In genomic region chr1:185068136-185068535, GRCm38 (mm10) we compare ENCODE assay signal across 28 mouse cellular contexts.
"Had no signal": no experiment of that assay in that cellular context is flagged by ENCODE, and none has a peak within 500 bp of the region (broad histone marks: within the 10 kb centered on the region; RNA-seq: fewer than 3 reads in every experiment).

No protein-coding gene starts in this region.

- H3K9me3 ChIP-seq: embryonic facial prominence, embryonic 10.5 days; embryonic facial prominence, embryonic 12.5 days; embryonic facial prominence, embryonic 13.5 days; embryonic facial prominence, embryonic 15.5 days; forebrain, embryonic 10.5 days; forebrain, embryonic 12.5 days; forebrain, embryonic 13.5 days; forebrain, embryonic 15.5 days had no signal

- H3K27ac ChIP-seq: embryonic facial prominence, embryonic 10.5 days; embryonic facial prominence, embryonic 12.5 days; embryonic facial prominence, embryonic 13.5 days; embryonic facial prominence, embryonic 15.5 days; forebrain, embryonic 10.5 days; forebrain, embryonic 12.5 days; forebrain, embryonic 13.5 days; forebrain, embryonic 15.5 days; gastrocnemius, adult 2 months; heart, adult 2 months had no signal

- ATAC-seq: forebrain, embryonic 13.5 days; forebrain, embryonic 14.5 days; forebrain, embryonic 15.5 days; forebrain, embryonic 16.5 days; forebrain, postnatal 0 days had no signal

- H3K4me2 ChIP-seq: embryonic facial prominence, embryonic 12.5 days; embryonic facial prominence, embryonic 13.5 days; embryonic facial prominence, embryonic 15.5 days; forebrain, embryonic 12.5 days; forebrain, embryonic 13.5 days; forebrain, embryonic 15.5 days had no signal

- H3K36me3 ChIP-seq: embryonic facial prominence, embryonic 10.5 days; embryonic facial prominence, embryonic 12.5 days; embryonic facial prominence, embryonic 13.5 days; embryonic facial prominence, embryonic 15.5 days; forebrain, embryonic 10.5 days; forebrain, embryonic 12.5 days; forebrain, embryonic 15.5 days had no signal

- H3K27me3 ChIP-seq: embryonic facial prominence, embryonic 12.5 days; embryonic facial prominence, embryonic 13.5 days; embryonic facial prominence, embryonic 15.5 days; forebrain, embryonic 12.5 days; forebrain, embryonic 13.5 days; forebrain, embryonic 15.5 days had no signal

- DNase-seq: cerebellum, adult 2 months; cerebellum, adult 8-10 months; cerebellum, adult 9-10 months; cerebellum, adult 9-11 months; cerebellum, postnatal 10 days; cerebellum, postnatal 14 days; cerebellum, postnatal 25 days; cerebellum, postnatal 36 days; embryo, embryonic 11 days; forebrain, postnatal 0 days; gastrocnemius, adult 2 months; gastrocnemius, postnatal 10 days; gastrocnemius, postnatal 14 days; gastrocnemius, postnatal 25 days; gastrocnemius, postnatal 36 days; heart, adult 18-20 months; heart, adult 2 months had no signal

- H3K4me1 ChIP-seq: embryonic facial prominence, embryonic 10.5 days; embryonic facial prominence, embryonic 12.5 days; embryonic facial prominence, embryonic 13.5 days; embryonic facial prominence, embryonic 15.5 days; forebrain, embryonic 10.5 days; forebrain, embryonic 12.5 days; forebrain, embryonic 13.5 days; forebrain, embryonic 15.5 days had no signal

- H3K9ac ChIP-seq: embryonic facial prominence, embryonic 12.5 days; embryonic facial prominence, embryonic 13.5 days; embryonic facial prominence, embryonic 15.5 days; forebrain, embryonic 12.5 days; forebrain, embryonic 13.5 days; forebrain, embryonic 15.5 days; forebrain, postnatal 0 days had no signal

- H3K4me3 ChIP-seq: embryonic facial prominence, embryonic 10.5 days; embryonic facial prominence, embryonic 12.5 days; embryonic facial prominence, embryonic 13.5 days; embryonic facial prominence, embryonic 15.5 days; erythroblast, embryonic 14.5 days; forebrain, embryonic 10.5 days; forebrain, embryonic 12.5 days; forebrain, embryonic 13.5 days; forebrain, embryonic 15.5 days; gastrocnemius, adult 2 months; heart, adult 2 months had no signal
